Mouse (Mus musculus): Measurements from ENCODE around the gene Birc5. TPM values are rescaled to one million over a fixed set of nuclear protein-coding genes. Genes with fewer than 3 reads are reported as not detected.
A peak's percentile ranks its signal among the peaks of the same experiment; 100 is the strongest.

The Birc5 gene
- polyA plus RNA-seq, 1 experiment from 2014 or later = 344 TPM

DNA sequence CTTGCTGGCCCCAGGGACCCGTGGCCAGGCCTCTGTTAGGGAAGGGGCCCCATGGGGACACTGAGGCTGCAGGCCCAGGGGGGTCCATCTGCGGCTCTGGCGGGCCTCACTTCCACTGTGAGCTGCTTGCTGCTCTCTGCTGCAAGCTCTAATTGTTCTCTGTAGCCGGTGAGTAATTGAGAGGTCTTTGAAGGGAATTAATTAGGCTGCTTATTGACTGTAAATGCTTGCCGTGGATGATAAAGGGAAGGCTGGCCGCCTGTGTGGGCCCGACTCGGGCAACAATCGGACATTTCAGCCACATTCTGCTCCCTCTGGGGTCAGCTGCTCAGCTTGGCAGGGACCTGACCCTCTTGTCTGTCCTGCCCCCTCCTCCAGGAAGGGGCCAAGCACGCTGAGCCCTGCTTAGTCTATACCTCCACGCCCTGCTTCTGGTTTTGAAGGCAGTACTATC is 40.9 kb downstream of the Birc5 start:
- peak overlapping the region; percentile 65 for H3K4me2 ChIP-seq
- H3K9me3 ChIP-seq = no peaks in the 10 kb centered on the region
- H3K4me1 ChIP-seq = peaks cover 38% of the 10 kb centered on the region
- no peaks in the 10 kb centered on the region for H3K36me3 ChIP-seq
- H3K27me3 ChIP-seq = peaks cover 47% of the 10 kb centered on the region
- H3K27ac ChIP-seq = peak overlapping the region; percentile 71
- no peak for ATAC-seq (ENCODE audit: insufficient number of reproducible peaks, insufficient read depth, low FRiP score, low TSS enrichment, low read depth)
- H3K9ac ChIP-seq = peak overlapping the region; percentile 60
- WGBS = 6% methylated on average over 11 of the region's 11 CpGs
- H3K4me3 ChIP-seq = peak overlapping the region; percentile 34

DNA sequence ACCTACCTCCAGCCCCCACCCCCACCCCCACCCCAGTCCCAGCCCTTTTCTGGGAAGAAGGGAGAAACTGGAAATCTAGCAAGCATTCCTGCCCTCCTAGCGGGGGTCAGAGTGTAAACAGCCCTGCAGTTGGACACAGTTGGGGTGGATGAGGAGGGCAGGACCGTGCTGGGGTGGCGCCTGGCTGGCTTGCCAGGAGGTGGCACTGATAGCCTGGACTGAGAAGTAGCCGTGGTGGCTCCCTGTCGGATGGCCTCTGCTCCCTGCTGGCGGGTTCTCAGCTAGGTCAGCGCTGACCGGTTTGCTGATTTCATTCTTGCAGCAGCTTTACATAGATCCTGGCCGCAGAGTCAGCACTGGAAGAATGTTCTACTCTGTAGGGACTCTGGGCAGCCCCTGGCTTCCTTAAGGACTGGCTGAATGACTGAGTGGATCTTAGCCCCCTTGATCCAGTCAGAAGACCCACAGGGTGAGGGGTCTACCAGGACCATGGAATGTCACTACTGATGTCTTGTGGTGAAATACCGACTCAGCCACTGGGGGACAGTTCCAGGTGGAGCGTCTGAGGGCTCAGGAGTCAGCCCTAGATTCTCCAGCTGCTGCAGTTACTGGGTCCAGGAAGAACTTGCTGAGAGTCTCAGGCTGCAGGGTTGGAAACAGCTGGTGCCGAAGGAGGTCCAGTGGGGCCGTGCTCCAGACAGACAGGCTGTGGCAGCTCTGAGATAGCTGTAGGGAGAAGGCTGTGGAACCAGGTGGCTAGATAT is 41.6 kb downstream of the Birc5 start:
- Histone ChIP-seq H3K4me1 (peaks cover 38% of the 10 kb centered on the region), H3K4me3 (no peak overlapping the region), H3K9ac (peak overlapping the region; percentile 60; the same call in 1 of the 2 replicates), H3K9me3 (no peaks in the 10 kb centered on the region), H3K27ac (no peak overlapping the region), H3K4me2 (peak overlapping the region; percentile 65), H3K27me3 (peaks cover 47% of the 10 kb centered on the region), H3K36me3 (no peaks in the 10 kb centered on the region)
- 25% methylated on average over 13 of the region's 13 CpGs for WGBS
- ATAC-seq (ENCODE audit: insufficient number of reproducible peaks, insufficient read depth, low FRiP score, low TSS enrichment, low read depth) = no peak; the same call in 1 of the 2 replicates

DNA sequence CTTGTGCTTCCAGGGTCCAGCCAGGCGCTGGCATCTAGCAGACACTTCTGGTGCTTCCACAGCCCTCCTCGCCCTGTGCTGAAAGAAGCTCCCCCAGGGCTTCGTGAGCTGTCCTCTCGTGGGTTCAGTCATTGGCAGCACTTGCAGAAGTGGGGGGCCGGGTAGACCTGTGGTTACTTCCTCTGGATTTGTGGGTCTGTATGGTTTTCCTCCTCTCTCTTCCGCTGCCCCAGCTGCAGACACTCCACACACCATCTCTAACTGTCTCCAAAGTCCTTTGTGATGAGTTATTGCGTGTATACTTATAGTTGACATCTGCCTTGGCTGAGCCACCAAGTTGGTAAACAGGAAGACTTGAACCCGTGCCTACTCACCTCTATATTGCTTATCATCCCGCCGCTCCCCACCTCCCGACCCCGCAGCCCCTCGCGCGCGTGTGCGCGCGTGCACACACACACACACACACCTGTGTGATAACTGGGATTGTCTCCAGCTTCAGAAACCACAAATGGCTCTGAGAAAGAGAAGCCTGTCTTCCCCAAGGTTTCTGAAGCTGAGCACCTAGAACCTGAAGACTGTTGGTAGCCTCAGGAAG is 42.6 kb downstream of the Birc5 start:
- H3K36me3 ChIP-seq = no peaks in the 10 kb centered on the region
- no peak overlapping the region for H3K27ac ChIP-seq
- WGBS = 90% methylated on average over 19 of the region's 19 CpGs
- no peak overlapping the region for H3K4me2 ChIP-seq
- H3K4me1 ChIP-seq = peaks cover 38% of the 10 kb centered on the region
- no peaks in the 10 kb centered on the region for H3K9me3 ChIP-seq
- H3K27me3 ChIP-seq = peaks cover 47% of the 10 kb centered on the region
- ATAC-seq (ENCODE audit: insufficient number of reproducible peaks, insufficient read depth, low FRiP score, low TSS enrichment, low read depth) = no peak
- no peak overlapping the region for H3K9ac ChIP-seq
- no peak overlapping the region for H3K4me3 ChIP-seq

DNA sequence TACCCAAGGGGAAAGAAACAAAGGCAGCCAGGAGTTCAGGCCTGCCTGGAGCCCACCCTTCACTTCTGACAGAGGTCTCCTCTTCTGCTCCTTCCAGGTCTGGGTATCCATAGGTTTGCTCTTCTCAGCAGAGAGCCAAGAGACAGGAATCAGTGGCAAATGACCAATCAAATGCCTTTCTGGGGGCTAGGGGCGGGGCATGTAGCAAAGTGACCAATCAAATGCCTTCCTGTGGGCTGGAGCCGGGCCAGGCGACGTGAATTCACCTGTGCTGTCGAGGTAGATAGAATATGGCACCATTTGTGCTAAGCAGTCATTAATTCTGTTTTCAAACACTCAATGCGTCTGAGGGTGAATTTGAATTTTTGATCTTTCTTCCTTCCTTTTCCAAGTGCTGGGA is 43.1 kb downstream of the Birc5 start:
- H3K4me1 ChIP-seq = peaks cover 38% of the 10 kb centered on the region
- H3K9ac ChIP-seq = no peak overlapping the region
- no peak overlapping the region for H3K4me3 ChIP-seq
- no peaks in the 10 kb centered on the region for H3K9me3 ChIP-seq
- peaks cover 47% of the 10 kb centered on the region for H3K27me3 ChIP-seq
- H3K27ac ChIP-seq = no peak overlapping the region
- H3K4me2 ChIP-seq = no peak overlapping the region
- WGBS = 53% methylated on average over 6 of the region's 6 CpGs
- no peaks in the 10 kb centered on the region for H3K36me3 ChIP-seq
- no peak for ATAC-seq (ENCODE audit: insufficient number of reproducible peaks, insufficient read depth, low FRiP score, low TSS enrichment, low read depth)

DNA sequence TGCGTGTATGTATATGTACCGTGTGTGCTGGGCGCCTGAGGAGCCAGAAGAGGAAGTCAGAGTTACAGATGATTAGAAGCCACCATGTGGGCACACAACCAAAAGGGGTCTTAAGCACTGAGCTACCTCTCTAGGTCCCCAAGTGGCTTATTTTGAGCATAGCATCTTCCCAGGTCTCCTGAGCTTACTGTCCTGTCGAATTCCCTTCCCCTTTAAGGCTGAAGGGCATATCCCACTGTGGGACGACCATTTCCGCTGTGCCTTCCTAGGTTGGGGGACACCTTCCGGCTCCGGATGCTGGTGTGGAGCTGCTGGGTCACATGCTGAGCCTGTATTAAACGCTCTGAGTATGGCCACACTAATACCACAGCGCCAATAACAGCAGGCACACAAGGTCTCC is 45.6 kb downstream of the Birc5 start:
- peaks cover 27% of the 10 kb centered on the region for H3K27me3 ChIP-seq
- WGBS = 60% methylated on average over 10 of the region's 10 CpGs
- H3K27ac ChIP-seq = no peak overlapping the region
- no peak overlapping the region for H3K4me3 ChIP-seq
- H3K36me3 ChIP-seq = no peaks in the 10 kb centered on the region
- no peak for ATAC-seq (ENCODE audit: insufficient number of reproducible peaks, insufficient read depth, low FRiP score, low TSS enrichment, low read depth)
- H3K9me3 ChIP-seq = no peaks in the 10 kb centered on the region
- no peak overlapping the region for H3K9ac ChIP-seq
- peaks cover 19% of the 10 kb centered on the region for H3K4me1 ChIP-seq
- H3K4me2 ChIP-seq = no peak overlapping the region

DNA sequence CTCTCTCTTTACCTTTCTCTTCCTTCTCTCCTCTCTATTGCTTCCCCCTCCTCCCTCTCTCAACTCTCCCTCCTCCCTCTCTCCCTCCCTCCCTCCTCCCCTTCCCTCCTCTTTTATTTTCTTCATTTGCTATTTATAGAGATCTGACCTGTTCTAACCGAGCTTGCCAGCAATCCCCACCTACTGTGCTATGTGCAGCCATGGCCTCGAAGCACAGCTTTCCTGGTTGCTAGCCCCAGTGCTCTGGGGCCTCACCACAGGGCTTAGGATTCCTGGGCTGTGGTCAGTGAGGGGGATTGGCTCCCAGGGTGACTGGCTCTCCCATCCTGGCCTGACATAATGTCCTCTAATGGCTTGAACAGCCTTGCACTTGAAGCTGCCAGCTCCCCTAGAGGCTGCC is 47.5 kb downstream of the Birc5 start:
- H3K9me3 ChIP-seq = no peaks in the 10 kb centered on the region
- no peak overlapping the region for H3K4me2 ChIP-seq
- 47% methylated on average over 2 of the region's 2 CpGs for WGBS
- no peak overlapping the region for H3K27ac ChIP-seq
- no peaks in the 10 kb centered on the region for H3K36me3 ChIP-seq
- peaks cover 4% of the 10 kb centered on the region; the same call in 1 of the 2 replicates for H3K4me1 ChIP-seq
- no peak for ATAC-seq (ENCODE audit: insufficient number of reproducible peaks, insufficient read depth, low FRiP score, low TSS enrichment, low read depth)
- H3K9ac ChIP-seq = no peak overlapping the region
- H3K4me3 ChIP-seq = no peak overlapping the region
- H3K27me3 ChIP-seq = peaks cover 9% of the 10 kb centered on the region; the same call in 1 of the 2 replicates

DNA sequence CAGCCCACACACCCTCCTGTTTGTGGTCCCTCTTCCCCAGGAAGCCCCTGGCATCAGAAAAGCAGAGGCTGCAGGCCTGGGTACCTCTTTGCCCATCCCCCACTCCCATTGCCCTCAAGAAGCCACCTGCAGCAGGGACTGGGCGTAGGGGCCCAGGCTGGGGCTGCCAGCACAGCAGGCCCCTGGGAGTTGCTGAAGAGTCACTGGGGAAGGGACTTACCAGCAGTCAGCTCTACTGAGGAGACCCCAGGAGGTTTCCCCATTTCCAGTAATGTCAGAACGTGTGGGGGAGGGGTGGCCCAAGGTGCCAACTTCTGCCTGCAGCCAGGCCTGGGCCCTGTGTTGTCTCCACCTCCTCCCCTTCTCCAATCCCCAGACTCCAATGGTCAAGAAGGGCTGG is 53.2 kb downstream of the Birc5 start:
- Histone ChIP-seq H3K27ac (no peak overlapping the region), H3K9ac (no peak overlapping the region), H3K4me3 (no peak overlapping the region), H3K27me3 (no peaks in the 10 kb centered on the region), H3K9me3 (no peaks in the 10 kb centered on the region), H3K36me3 (no peaks in the 10 kb centered on the region), H3K4me1 (no peaks in the 10 kb centered on the region), H3K4me2 (no peak overlapping the region)
- 65% methylated on average over 2 of the region's 2 CpGs for WGBS
- 0 out of 2 replicates have a peak, but pooled peaks have one; percentile 37 for ATAC-seq (ENCODE audit: insufficient number of reproducible peaks, insufficient read depth, low FRiP score, low TSS enrichment, low read depth)

DNA sequence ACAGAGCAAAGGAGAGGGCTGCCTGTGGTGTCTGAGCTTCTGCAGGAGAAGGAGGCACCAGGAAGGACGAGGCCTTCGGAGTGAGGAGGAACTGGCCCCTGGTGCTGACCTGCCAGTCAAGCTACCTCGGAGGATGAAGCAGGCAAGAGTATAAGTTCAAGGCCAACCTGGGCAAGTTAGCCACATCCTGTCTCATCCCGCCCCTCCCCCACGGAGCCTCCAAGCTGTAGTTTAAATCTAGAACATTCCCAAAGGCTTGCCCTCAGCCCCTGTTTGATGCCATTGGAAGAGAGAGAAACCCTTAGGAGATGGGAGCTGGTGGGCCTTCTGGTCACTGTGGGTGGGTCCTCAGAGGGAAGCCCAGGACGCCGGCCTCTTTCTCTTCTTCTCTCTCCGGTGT is 55.4 kb downstream of the Birc5 start:
- 85% methylated on average over 8 of the region's 8 CpGs for WGBS
- Histone ChIP-seq H3K4me3 (no peak overlapping the region), H3K4me1 (no peaks in the 10 kb centered on the region), H3K27me3 (no peaks in the 10 kb centered on the region), H3K36me3 (no peaks in the 10 kb centered on the region), H3K9me3 (no peaks in the 10 kb centered on the region), H3K27ac (no peak overlapping the region), H3K4me2 (no peak overlapping the region), H3K9ac (no peak overlapping the region)
- no peak for ATAC-seq (ENCODE audit: insufficient number of reproducible peaks, insufficient read depth, low FRiP score, low TSS enrichment, low read depth)

Other genes with a start within 250 kb of the Birc5 start
- gene Tnrc6c, start 195.0 kb upstream of the Birc5 start, polyA plus RNA-seq (2015; fragmentation: Nextera tagmentation; extraction: Ambion mirVana) = 18.4 and 22.5 TPM in 2 replicates
- gene Tmc8, start 67.2 kb upstream of the Birc5 start, polyA plus RNA-seq (2015; fragmentation: Nextera tagmentation; extraction: Ambion mirVana) = 0.74 and 1.3 TPM in 2 replicates
- gene Tmc6, start 67.1 kb upstream of the Birc5 start, polyA plus RNA-seq (2015; fragmentation: Nextera tagmentation; extraction: Ambion mirVana) = 19.0 and 20.4 TPM in 2 replicates
- gene 6030468B19Rik, start 51.6 kb upstream of the Birc5 start, polyA plus RNA-seq (2015; fragmentation: Nextera tagmentation; extraction: Ambion mirVana) = 0.50 TPM in 1 of 2 replicates, not detected in the other
- gene Gm20708, start 39.6 kb upstream of the Birc5 start, polyA plus RNA-seq (2015; fragmentation: Nextera tagmentation; extraction: Ambion mirVana) = 0.66 and 0.99 TPM in 2 replicates
- 41.4 and 43.4 TPM in 2 replicates for gene Syngr2, start 39.6 kb upstream of the Birc5 start, polyA plus RNA-seq (2015; fragmentation: Nextera tagmentation; extraction: Ambion mirVana)
- 4.2 and 5.1 TPM in 2 replicates for gene Afmid, start 23.3 kb upstream of the Birc5 start, polyA plus RNA-seq (2015; fragmentation: Nextera tagmentation; extraction: Ambion mirVana)
- 143 and 150 TPM in 2 replicates for gene Tk1, start 23.2 kb upstream of the Birc5 start, polyA plus RNA-seq (2015; fragmentation: Nextera tagmentation; extraction: Ambion mirVana)
- gene Tmem235, start 11.5 kb downstream of the Birc5 start, polyA plus RNA-seq (2015; fragmentation: Nextera tagmentation; extraction: Ambion mirVana) = not detected in 2 replicates
- 2.7 and 2.9 TPM in 2 replicates for gene Tha1, start 24.2 kb downstream of the Birc5 start, polyA plus RNA-seq (2015; fragmentation: Nextera tagmentation; extraction: Ambion mirVana)
- gene Socs3, start 120.8 kb downstream of the Birc5 start, polyA plus RNA-seq (2015; fragmentation: Nextera tagmentation; extraction: Ambion mirVana) = 12.7 and 15.0 TPM in 2 replicates
- 37.4 and 39.5 TPM in 2 replicates for gene Pgs1, start 137.0 kb downstream of the Birc5 start, polyA plus RNA-seq (2015; fragmentation: Nextera tagmentation; extraction: Ambion mirVana)